In genomic region chr1:189727884-189728783, GRCm38 (mm10) we compare ENCODE assay signal across 8 mouse cellular contexts. TPM values are rescaled to one million over a fixed set of nuclear protein-coding genes. Genes with fewer than 3 reads are reported as not detected.
DNase-seq lines count a peak whose midpoint lies in the region; ATAC-seq and TF ChIP-seq lines count a peak whose summit lies in the region.

Ptpn14 (plus strand) TSS chr1:189728268.

- 0% methylated on average over 73 of the region's 98 CpGs for WGBS in intestine, postnatal 0 days
- under 1% methylated on average over 86 of the region's 98 CpGs for WGBS in limb, embryonic 15.5 days
- under 1% methylated on average over 86 of the region's 98 CpGs for WGBS in midbrain, postnatal 0 days

- H3K4me1 ChIP-seq in intestine, postnatal 0 days (replicated peaks; ENCODE audit: control insufficient read depth, insufficient read depth, low read length) = no peaks in the 10 kb centered on the region
- H3K4me1 ChIP-seq in limb, embryonic 15.5 days = peaks cover 54% of the 10 kb centered on the region
- H3K4me1 ChIP-seq in midbrain, postnatal 0 days (ENCODE audit: insufficient read depth, low read length) = no peaks in the 10 kb centered on the region

- TF ChIP-seq CTCF in intestine, postnatal 0 days (IDR thresholded peaks at IDR 0.05; ENCODE audit: low read depth) = no peak
- TF ChIP-seq CTCF in midbrain, postnatal 0 days (IDR thresholded peaks at IDR 0.05) = no peak

- peak within 1 kb of the TSS; percentile 76 for H3K4me3 ChIP-seq in intestine, postnatal 0 days (ENCODE audit: low read depth, low read length)
- H3K4me3 ChIP-seq in limb, embryonic 15.5 days = peak within 1 kb of the TSS; percentile 70
- peak within 1 kb of the TSS; percentile 62 for H3K4me3 ChIP-seq in midbrain, postnatal 0 days (ENCODE audit: low read depth, low read length)

- H3K4me2 ChIP-seq in intestine, postnatal 0 days (replicated peaks; ENCODE audit: low read depth) = peak within 1 kb of the TSS; percentile 95
- peak within 1 kb of the TSS; percentile 69 for H3K4me2 ChIP-seq in limb, embryonic 15.5 days
- peak within 1 kb of the TSS; percentile 98 for H3K4me2 ChIP-seq in midbrain, postnatal 0 days (ENCODE audit: low read depth, low read length, poor library complexity, severe bottlenecking)

- ATAC-seq in CD4-positive, CD25-positive, alpha-beta regulatory T cell, adult 4 months = no peak
- ATAC-seq in granulocyte monocyte progenitor cell, adult 5-6 weeks (replicated peaks; ENCODE audit: poor library complexity, severe bottlenecking) = peak; percentile 61
- peak; percentile 88 for ATAC-seq in intestine, postnatal 0 days
- ATAC-seq in limb, embryonic 15.5 days (ENCODE audit: insufficient number of reproducible peaks, low FRiP score, low TSS enrichment, low read depth) = peak; percentile 89
- peak; percentile 79 for ATAC-seq in midbrain, postnatal 0 days (ENCODE audit: low FRiP score)

- H3K9me3 ChIP-seq in intestine, postnatal 0 days (ENCODE audit: control insufficient read depth) = no peaks in the 10 kb centered on the region
- H3K9me3 ChIP-seq in limb, embryonic 15.5 days = no peaks in the 10 kb centered on the region
- no peaks in the 10 kb centered on the region for H3K9me3 ChIP-seq in midbrain, postnatal 0 days (ENCODE audit: low read length)

- peaks cover 3% of the 10 kb centered on the region; the same call in 1 of the 2 replicates for H3K27me3 ChIP-seq in intestine, postnatal 0 days (replicated peaks; ENCODE audit: control insufficient read depth, insufficient read depth, low read length)
- no peaks in the 10 kb centered on the region for H3K27me3 ChIP-seq in limb, embryonic 15.5 days
- H3K27me3 ChIP-seq in midbrain, postnatal 0 days (ENCODE audit: insufficient read depth, low read length) = peaks cover 41% of the 10 kb centered on the region

- peak within 1 kb of the TSS; percentile 59 for H3K9ac ChIP-seq in intestine, postnatal 0 days (ENCODE audit: low read depth, low read length)
- peak within 1 kb of the TSS; percentile 85 for H3K9ac ChIP-seq in limb, embryonic 15.5 days
- peak within 1 kb of the TSS; percentile 52; the same call in 1 of the 2 replicates for H3K9ac ChIP-seq in midbrain, postnatal 0 days (replicated peaks; ENCODE audit: low read length, poor library complexity, severe bottlenecking)

- H3K27ac ChIP-seq in intestine, postnatal 0 days (ENCODE audit: low read depth, low read length) = peak within 1 kb of the TSS; percentile 79
- peak within 1 kb of the TSS; percentile 98 for H3K27ac ChIP-seq in limb, embryonic 15.5 days
- H3K27ac ChIP-seq in midbrain, postnatal 0 days (ENCODE audit: low read depth, low read length) = no peak within 1 kb of the TSS

- no peaks in the 10 kb centered on the region for H3K36me3 ChIP-seq in intestine, postnatal 0 days (ENCODE audit: control insufficient read depth, insufficient read depth)
- no peaks in the 10 kb centered on the region; the same call in 1 of the 2 replicates for H3K36me3 ChIP-seq in limb, embryonic 15.5 days
- H3K36me3 ChIP-seq in midbrain, postnatal 0 days (ENCODE audit: insufficient read depth, low read length) = no peaks in the 10 kb centered on the region

- peak; percentile 13 for DNase-seq in CD4-positive, CD25-positive, alpha-beta regulatory T cell, adult 2 months (ENCODE audit: low read depth, low spot score)
- DNase-seq in embryo, embryonic 10 days (ENCODE audit: low spot score) = peak; percentile 85
- peak; percentile 64 for DNase-seq in midbrain, postnatal 0 days (ENCODE audit: low spot score)
- DNase-seq in testis, postnatal 10 days (ENCODE audit: low spot score) = peak; percentile 84

RNA-seq across cellular contexts. Expression of gene Ptpn14, which starts in this region (rescaled TPM):
- under 1 TPM; 0.11 to 0.38 TPM for polyA plus RNA-seq in CD4-positive, CD25-positive, alpha-beta regulatory T cell, adult 4 months (2017; shearing (Covaris generic))
- 0.09 TPM in 1 of 2 replicates, not detected in the other for total RNA-seq in granulocyte monocyte progenitor cell, adult 5-6 weeks (2014; fragmentation: Nextera tagmentation)
- 0.22 and 0.88 TPM in 2 replicates for total RNA-seq in granulocyte monocyte progenitor cell, adult 5-6 weeks (2017)
- polyA plus RNA-seq in intestine, postnatal 0 days (2015; fragmentation: Nextera tagmentation; extraction: Ambion mirVana) = 1.5 and 1.9 TPM in 2 replicates
- 11.8 and 12.9 TPM in 2 replicates for polyA plus RNA-seq in limb, embryonic 15.5 days (2015; fragmentation: Nextera tagmentation; extraction: Ambion mirVana)
- 5.1 and 6.5 TPM in 2 replicates for total RNA-seq in midbrain, postnatal 0 days (2014; rRNA removed)
- polyA plus RNA-seq in midbrain, postnatal 0 days (2015; fragmentation: Nextera tagmentation; extraction: Ambion mirVana) = 1.1 and 1.2 TPM in 2 replicates

Comparison
In these comparisons a context has a peak if more than half of its experiments do, and no peak if none do; other contexts are left out.
1. Peak in ATAC-seq in granulocyte monocyte progenitor cell, adult 5-6 weeks; RNA of the gene not detected or under 1 TPM.
2. DNase-seq: peak in every context shown above with its lines; median percentile 85 in embryo, embryonic 10 days; 84 in testis, postnatal 10 days; 64 in midbrain, postnatal 0 days; 13 in CD4-positive, CD25-positive, alpha-beta regulatory T cell, adult 2 months.